Mouse (Mus musculus) gonadal fat pad, adult 2 months (tissue): ENCODE results near the gene Polr2f. TPM values are rescaled to one million over a fixed set of nuclear protein-coding genes. Genes with fewer than 3 reads are reported as not detected.

Experiments used
- DNase-seq: peaks from one replicate; pipeline ENCODE4 v3.0.0-alpha.2; 2012; ENCODE audit warnings: low read depth
- polyA plus RNA-seq: library from polyadenylated mRNA; depleted of rRNA; stranded (reverse); fragments of >200 nt; gene quantifications from 2 replicates; pipeline ENCODE4 v1.2.3, GENCODE M21; 2012

The Polr2f gene
- polyA plus RNA-seq, 1 experiment: 41.4 TPM

GRCm38 (mm10) chr15:79122119-79122518, 18.7 kb upstream of the Polr2f start:
- DNase-seq: no peak

GRCm38 (mm10) chr15:79122546-79122945, 18.3 kb upstream of the Polr2f start:
- no peak for DNase-seq

DNA sequence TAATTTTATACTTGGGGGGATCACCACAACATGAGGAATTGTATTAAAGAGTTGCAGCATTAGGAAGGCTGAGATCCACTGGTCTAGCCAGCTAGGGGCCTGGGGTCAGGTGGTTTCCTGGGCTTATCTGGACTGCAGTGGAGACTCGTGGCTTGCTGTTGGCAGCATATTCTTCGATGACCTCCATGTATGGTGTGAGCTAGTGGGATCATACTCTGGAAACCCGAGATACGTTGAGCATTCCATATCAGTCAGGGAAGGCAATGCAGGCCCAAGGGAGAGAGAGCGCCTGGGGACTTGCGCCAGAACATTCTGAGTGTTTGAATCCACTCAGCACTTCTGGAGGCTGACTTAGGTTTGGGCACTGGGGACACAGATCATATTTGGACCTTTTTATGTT, 17.1 kb upstream of the Polr2f start:
- DNase-seq: no peak

- no peak for DNase-seq
Measured at GRCm38 (mm10) chr15:79124331-79124875, 16.4 kb upstream of the Polr2f start.

DNA sequence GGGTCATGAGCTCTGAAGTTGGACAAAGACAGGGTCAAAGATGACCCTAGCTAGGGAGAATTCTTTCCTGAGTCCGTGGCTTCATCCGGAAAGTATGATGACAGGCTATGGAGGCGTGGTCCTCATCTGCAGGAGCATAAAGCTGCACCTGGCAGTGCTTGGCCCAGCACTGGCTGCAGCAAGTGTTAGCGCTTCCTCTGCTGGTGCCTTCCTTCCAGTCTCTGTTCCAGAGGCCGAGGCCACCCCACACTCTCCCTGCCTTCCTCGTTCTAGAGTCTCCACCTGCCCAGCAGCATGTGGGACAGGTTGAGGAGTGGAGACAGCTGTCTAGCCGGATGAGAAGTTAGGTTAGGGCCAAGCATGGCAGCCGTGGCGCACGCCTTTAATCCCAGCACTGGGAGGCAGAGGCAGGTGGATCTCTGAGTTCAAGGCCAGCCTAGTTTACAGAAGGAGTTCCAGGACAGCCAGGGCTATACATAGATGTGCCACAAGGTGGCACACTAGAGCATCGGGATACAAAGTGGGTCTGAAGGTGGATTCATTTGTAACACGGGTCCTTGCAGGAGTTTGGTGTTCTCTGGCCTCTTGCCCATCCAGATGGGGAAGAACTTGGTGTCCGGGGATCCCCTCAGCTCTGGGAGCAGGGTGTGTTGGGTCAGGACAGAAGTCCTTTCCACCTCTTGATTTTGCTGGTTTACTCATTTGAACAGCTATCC, 14.4 kb upstream of the Polr2f start:
- no peak for DNase-seq

DNA sequence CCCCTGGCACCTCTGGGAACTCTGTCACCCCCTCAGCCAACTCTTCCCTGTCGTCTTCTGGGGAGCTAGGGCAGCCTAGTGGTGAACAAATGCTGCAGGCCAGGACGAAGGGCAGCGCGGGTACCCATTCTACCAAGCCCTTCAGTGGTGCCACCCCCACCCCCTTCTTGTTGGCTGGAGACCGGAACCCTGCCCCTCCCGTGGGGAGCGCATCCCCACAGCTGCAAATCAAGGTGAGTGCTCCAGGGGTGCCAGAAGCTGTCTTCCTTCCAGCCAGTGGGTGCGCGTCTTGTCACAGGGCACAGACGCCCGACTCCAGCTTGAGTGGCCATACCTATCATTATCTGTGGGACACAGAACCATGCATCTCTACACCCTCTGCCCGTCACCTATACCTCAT, 13.7 kb upstream of the Polr2f start:
- no peak for DNase-seq

GRCm38 (mm10) chr15:79128208-79128607, 12.6 kb upstream of the Polr2f start:
- DNase-seq: no peak

DNA sequence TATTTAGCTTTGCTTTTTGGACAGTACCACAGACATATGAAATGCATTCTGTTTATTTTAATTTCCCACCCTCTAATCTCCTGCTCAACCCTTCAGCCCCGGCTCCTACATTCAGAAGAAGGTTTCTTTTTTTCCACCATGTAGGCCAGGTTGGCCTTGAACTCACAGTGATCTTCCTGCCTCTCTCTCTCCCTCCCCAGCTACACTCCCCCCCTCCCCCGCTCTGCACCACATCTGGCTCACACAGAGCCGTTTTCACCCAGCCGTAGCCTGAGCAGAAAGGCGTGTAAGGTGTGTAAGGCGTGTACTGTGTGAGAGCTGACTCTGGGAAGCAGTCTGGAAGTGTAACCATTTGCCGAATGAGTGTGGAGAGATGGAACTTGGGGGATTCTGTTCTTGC, 11.5 kb upstream of the Polr2f start:
- no peak for DNase-seq

GRCm38 (mm10) chr15:79130782-79131181, 10.0 kb upstream of the Polr2f start:
- DNase-seq: no peak

DNA sequence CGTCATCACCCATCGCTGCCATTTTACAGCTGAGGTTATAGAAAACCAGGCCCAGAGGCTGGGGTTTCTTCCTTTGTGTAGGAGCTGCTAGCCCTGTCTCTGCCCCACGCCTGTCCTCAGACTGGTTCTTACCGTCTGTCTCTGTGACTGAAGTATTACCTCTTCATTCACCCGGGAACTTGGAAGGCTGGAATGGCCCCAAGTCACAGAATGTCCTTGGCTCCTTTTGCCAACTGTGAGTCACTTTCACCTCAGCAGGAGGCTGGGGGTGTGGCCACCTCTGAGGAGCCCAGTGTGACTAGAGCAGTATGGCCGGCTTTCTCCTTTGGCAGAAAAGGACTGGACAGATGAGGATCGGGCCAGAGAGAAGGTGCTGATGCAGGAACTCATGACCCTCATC, 9.4 kb upstream of the Polr2f start:
- peak; percentile 95 for DNase-seq

DNA sequence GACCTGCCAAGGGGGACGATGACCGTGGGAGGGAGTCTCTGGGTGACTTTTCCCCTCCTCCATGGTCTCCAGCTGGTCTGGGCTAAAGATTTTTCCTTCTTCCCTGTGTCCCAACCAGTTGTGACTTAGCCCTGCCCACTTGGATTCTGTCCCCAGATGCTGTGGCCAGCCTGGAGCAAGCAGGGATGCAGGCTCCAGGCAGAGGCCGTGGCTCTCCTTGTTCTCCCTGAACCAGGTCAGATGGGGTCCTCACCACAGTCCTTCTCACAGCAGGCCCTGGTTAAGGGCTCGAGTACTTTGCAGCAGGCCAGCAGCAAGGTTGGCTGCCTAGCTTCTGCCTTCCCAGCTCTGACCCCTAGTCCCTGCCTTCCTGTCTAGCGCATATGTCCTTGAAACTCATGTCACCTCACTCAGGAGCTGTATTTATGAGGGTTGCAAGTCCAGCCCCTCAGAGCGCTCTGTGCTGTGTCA, 7.6 kb upstream of the Polr2f start:
- DNase-seq: no peak

DNA sequence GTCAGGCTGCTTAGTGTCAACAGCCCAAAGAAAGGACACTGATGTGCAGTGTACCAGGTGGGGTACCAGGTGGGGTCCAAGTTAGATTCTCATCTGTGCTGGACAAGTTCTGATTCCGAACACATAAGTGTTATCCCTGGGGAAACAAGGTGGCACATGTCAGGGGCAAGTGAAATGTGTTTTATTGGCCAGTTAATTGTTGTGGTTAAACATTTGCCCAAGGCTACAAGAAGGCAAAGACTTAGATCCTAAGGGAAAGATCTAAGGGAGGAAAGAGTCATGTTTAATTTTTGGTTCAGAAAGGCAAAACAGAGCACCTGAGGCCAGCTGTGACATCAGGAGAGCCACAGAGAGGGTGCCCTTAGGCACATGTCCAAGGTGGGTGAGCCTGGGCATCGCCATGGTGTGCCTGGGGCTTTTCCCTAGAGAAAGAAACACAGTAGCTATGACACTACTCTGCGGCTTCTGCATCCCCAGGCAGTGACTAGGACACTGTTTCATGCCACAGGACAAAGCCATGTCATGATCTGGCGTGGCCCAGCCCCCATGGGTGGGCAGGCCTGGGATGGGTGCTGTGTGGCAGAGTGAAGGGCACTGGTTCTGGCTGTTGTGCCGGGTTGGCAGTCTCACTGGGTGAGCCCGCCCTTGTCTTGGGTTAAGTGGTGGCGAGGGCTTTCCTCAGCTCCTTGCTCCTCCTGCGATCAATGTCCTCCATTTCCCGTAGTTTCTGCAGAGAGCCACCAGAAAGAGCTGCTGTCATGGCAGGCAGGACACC, 6.1 kb upstream of the Polr2f start:
- DNase-seq: no peak

DNA sequence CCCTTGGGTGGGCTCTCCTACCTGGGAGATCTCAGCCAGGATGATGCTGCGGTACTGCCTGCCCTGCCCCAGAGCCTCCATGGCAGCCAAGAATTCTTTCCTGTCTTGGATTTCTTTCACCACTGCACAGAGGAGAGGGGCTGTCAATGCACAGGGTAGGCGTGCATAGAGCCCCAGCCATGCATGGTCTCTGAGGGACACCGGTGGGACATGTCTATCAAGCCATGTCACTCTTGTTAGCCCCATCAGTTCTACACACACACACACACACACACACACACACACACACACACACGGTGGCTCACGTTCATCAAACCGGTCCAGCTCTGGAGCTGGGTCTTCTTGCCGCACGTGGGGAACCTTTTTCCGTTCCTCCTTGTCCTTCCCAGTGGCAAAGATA, 5.5 kb upstream of the Polr2f start:
- no peak for DNase-seq

DNA sequence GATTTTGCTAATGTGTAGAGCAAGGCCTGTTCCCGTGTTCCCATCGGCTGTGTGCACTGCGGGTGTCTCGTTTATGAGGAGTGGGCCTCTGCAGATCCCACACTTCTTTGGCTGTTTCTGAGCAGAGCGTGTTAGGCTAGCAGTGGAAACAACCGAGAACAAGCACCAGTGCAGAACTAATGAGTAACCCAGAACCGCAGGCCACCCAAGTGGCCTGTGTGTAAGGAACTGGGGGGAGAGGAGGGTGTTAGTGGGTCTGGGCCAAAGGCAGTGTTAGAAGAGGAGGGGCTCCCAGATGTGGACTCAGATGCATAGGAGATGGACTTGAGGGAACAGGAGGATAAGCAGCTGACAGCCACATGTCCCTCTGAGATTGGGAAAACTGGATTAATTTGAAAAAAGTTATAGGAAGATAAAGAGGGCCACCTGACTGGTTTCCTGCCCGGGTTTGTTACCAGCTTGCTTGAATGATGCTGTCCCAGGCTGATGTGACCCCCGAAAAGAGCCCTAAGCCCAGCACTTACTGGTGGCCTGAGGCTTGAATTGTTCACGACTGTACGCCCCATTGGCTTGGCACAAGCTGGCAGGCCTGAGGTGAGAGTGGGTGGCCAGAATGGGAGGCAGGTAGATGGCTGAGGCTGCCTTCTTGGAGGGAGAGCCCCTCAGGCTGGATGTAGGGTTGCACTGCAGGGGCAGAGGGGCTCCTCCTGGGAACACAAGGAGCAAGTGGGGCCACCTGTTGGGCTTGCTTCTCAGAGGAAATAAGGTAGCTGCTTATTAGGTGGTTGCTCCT, 4.8 kb upstream of the Polr2f start:
- no peak for DNase-seq

DNA sequence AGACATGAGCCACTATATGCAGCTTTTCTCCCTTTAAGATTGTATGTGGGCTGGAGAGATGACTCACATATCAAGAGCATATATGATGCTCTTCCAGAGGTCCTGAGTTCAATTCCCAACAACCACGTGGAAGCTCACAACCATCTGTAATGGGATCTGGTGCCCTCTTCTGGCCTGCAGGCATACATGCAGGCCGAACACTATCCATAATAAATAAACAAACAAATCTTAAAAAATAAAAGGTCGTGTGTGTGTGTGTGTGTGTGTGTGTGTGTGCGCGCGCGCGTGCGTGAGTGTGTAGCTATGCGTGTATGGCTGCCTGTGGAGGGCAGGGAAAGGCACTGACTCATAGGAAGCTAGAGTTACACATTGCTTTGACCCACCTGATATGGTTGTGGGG, 1.2 kb upstream of the Polr2f start:
- no peak for DNase-seq

DNA sequence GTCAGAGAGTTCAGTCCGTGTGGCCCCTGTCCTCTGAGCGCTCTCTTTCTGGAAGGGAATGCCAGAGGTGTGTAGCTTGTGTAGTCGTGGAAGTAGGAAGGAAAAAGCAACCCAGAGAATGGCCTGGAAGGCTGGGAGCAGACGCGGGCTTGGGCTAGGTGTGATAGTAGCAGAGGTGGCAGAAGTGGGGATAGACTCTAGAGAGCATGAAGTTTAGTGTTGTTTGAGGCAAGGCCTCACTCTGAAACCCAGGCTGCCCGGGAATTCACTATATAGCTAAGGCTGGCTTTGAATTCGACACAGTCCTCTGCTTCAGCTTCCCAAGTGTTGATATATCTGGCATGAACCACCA, 733 bp downstream of the Polr2f start:
- no peak for DNase-seq

- DNase-seq: no peak
Measured at GRCm38 (mm10) chr15:79143316-79143715, 2.5 kb downstream of the Polr2f start.

DNA sequence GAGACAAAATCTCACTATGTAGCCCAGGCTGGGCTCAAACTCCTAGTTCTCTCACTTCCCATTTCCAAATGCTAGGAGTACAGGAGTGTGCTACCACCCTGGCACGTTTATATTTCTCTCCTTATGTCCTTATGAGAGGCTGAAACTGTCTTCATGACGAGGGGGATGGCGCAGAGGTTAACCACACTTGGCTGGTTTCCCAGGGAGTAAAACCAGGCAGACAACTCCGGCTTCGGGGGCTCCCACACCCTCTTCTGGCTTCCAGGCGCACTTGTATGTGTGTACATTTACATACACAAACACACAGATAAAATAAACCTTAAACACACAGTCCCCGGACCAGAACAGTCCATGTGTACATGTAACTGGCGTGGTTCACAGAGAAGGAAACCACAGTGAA, 3.2 kb downstream of the Polr2f start:
- no peak for DNase-seq

DNA sequence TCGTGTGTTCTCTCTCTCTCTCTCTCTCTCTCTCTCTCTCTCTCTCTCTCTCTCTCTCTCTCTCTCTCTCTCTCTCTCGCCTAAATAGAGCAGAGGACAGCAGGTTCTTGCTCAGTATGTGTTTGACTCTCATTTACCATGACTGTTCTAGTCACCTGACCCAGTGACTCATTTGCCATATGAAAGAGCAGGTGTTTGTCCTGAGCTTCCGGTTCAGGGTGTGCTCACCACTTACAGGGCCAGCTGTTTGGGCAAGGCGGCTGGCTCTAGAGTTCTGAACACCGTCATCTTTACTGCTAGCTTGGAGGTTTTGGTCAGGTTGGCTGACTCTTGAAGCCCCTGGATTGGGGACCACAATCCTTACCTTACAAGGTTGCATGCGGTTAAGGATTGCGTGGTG, 4.7 kb downstream of the Polr2f start:
- no peak for DNase-seq

- DNase-seq: no peak
Measured at GRCm38 (mm10) chr15:79148533-79148932, 7.7 kb downstream of the Polr2f start.

- no peak for DNase-seq
Measured at GRCm38 (mm10) chr15:79151881-79152280, 11.1 kb downstream of the Polr2f start.

DNA sequence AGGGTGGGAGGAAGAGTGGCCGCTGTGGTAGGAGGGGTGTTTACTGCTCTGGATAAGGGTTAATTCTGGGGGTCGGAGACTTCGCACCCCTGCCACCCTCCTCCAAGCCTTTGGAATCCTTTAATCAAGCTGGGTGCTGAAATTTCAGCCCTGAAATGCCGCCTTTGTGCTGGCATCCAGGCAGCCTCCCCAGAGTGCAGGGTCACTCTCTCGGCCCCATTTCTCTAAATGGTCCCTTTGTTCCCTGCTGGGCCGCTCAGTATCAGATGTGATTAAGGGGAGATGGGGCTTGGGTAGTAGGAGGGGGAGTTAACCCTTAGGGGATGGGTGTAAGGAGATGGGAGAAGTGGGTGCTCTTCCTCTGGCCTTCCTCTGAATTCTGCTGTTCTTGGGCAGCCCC, 11.9 kb downstream of the Polr2f start:
- DNase-seq: no peak
